Mouse (Mus musculus): ENCODE results near the gene Prkacb.

GRCm38 (mm10) chr3:146698982-146699381 lies 113.8 kb downstream of the Prkacb start:
- TF ChIP-seq CHD2 (IDR thresholded peaks at IDR 0.05; ENCODE audit: low read depth, low read length), result no peak
- TF ChIP-seq ZC3H11A (IDR thresholded peaks at IDR 0.05; ENCODE audit: borderline replicate concordance, low read depth, low read length), result no peak
- no peak for TF ChIP-seq ZNF384 (IDR thresholded peaks at IDR 0.05; ENCODE audit: low read depth, low read length)
- no peak for TF ChIP-seq HCFC1 (IDR thresholded peaks at IDR 0.05; ENCODE audit: borderline replicate concordance, insufficient read depth, low read length)

All from ES-E14 (cell line).